Mouse (Mus musculus) limb, embryonic 15.5 days (tissue): ENCODE measurements around the gene Gtpbp8. TPM values are rescaled to one million over a fixed set of nuclear protein-coding genes. Genes with fewer than 3 reads are reported as not detected.

ENCODE experiments used
- polyA plus RNA-seq: library from polyadenylated mRNA; unstranded; fragments of >200 nt; fragmentation: Nextera tagmentation; extraction: Ambion mirVana; gene quantifications from 2 replicates; pipeline ENCODE4 v1.2.1, GENCODE M21; 2015

The Gtpbp8 gene
- polyA plus RNA-seq, 1 experiment from 2014 or later: 23.1 TPM

Other genes with a start within 250 kb of the Gtpbp8 start
- gene Boc, start 187.5 kb downstream of the Gtpbp8 start, polyA plus RNA-seq: 56.1 and 57.6 TPM in 2 replicates
- 6.9 and 7.4 TPM in 2 replicates for gene Nepro, start 22.1 kb downstream of the Gtpbp8 start, polyA plus RNA-seq
- gene Cd200r1, start 19.4 kb upstream of the Gtpbp8 start, polyA plus RNA-seq: 2.6 and 3.1 TPM in 2 replicates
- gene Cd200r4, start 65.4 kb upstream of the Gtpbp8 start, polyA plus RNA-seq: 0.56 and 0.76 TPM in 2 replicates
- gene Cd200r2, start 120.7 kb upstream of the Gtpbp8 start, polyA plus RNA-seq: not detected in 2 replicates
- gene Cd200r3, start 197.3 kb upstream of the Gtpbp8 start, polyA plus RNA-seq: 3.6 and 4.1 TPM in 2 replicates